Mouse (Mus musculus): ENCODE results near the gene Ppp6r1. TPM values are rescaled to one million over a fixed set of nuclear protein-coding genes. Genes with fewer than 3 reads are reported as not detected.

The Ppp6r1 gene
- total and polyA plus RNA-seq, 2 experiments: 47.6 to 79.2 TPM

DNA sequence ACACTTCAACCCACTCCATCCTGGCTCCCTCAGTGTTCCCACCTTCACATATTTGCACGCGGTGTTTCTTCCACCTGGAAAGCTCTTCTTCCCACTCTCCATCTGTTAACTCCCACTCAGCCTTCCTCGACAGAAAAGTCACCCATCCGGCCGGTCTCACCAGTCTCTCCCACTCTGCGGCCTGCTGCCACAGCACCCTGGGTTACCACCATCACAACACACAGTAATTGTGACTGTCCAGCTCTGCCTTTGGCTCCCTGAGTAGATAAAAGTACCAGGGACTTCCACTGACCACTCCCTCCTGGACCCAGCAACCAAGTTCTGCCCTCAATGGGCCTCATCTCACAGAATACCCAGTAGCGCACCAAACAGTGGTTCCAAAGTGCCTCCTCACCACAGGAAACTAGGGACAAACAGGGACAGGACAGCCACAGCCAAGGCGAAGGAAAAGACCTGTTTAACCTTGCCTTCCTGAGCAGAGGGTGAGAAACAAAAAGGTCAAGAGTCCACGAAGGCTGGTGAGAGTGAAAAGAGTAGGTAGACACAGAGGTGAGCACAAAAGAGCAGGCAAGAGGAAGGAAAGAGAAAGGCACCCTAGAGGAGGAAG, 1.2 kb downstream of the Ppp6r1 start:
- no peaks in the 10 kb centered on the region for H3K27me3 ChIP-seq (ENCODE audit: control insufficient read depth, insufficient read depth, low read length)
- peak; percentile 65 for DNase-seq (ENCODE audit: extremely low read depth, low read depth, low spot score)
- H3K9ac ChIP-seq (ENCODE audit: low read depth, low read length): peak overlapping the region; percentile 84
- peaks cover 36% of the 10 kb centered on the region for H3K79me2 ChIP-seq (ENCODE audit: control insufficient read depth, insufficient read depth, low read length)
- H3K27ac ChIP-seq (replicated peaks; ENCODE audit: insufficient read depth, low read depth, low read length): peak overlapping the region; percentile 74
- WGBS: 10% methylated on average over 9 of the region's 9 CpGs
- peaks cover 28% of the 10 kb centered on the region for H3K4me1 ChIP-seq (ENCODE audit: control insufficient read depth, insufficient read depth, low read length)
- no peaks in the 10 kb centered on the region for H3K36me3 ChIP-seq (ENCODE audit: control insufficient read depth, insufficient read depth, low read length)
- TF ChIP-seq CTCF (IDR thresholded peaks at IDR 0.05; ENCODE audit: low read depth, low read length) (no peak), POLR2A (IDR thresholded peaks at IDR 0.05; ENCODE audit: extremely low read depth, insufficient read depth, low read length) (no peak)
- H3K4me3 ChIP-seq (ENCODE audit: insufficient read depth, low read depth, low read length): peak overlapping the region; percentile 74

DNA sequence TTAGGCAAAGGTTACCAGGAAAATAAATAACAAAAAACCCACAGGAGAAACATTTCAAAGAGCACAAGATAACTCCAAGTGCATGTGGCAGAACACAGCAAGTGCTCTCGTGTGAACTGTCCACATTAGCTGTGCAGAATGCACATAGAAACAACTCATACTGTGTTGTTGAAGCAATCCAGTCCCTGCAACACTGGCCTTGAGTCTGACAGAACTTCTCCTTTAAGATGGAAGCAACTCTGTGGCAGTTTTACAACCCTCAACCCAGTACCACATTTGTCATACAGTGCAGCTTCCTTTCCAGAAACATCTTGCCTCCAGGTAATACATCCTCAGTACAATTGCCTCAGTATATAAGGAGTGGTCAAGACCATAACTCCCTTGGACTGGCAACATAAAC, 2.0 kb downstream of the Ppp6r1 start:
- Histone ChIP-seq H3K27ac (replicated peaks; ENCODE audit: insufficient read depth, low read depth, low read length) (no peak overlapping the region), H3K27me3 (ENCODE audit: control insufficient read depth, insufficient read depth, low read length) (no peaks in the 10 kb centered on the region), H3K4me3 (ENCODE audit: insufficient read depth, low read depth, low read length) (0 out of 2 replicates have a peak overlapping the region, but pooled peaks have one; percentile 2), H3K36me3 (ENCODE audit: control insufficient read depth, insufficient read depth, low read length) (no peaks in the 10 kb centered on the region), H3K9ac (ENCODE audit: low read depth, low read length) (no peak overlapping the region), H3K4me1 (ENCODE audit: control insufficient read depth, insufficient read depth, low read length) (peaks cover 32% of the 10 kb centered on the region), H3K79me2 (ENCODE audit: control insufficient read depth, insufficient read depth, low read length) (peaks cover 41% of the 10 kb centered on the region)
- TF ChIP-seq CTCF (IDR thresholded peaks at IDR 0.05; ENCODE audit: low read depth, low read length): no peak
- no peak for TF ChIP-seq POLR2A (IDR thresholded peaks at IDR 0.05; ENCODE audit: extremely low read depth, insufficient read depth, low read length)
- no peak for DNase-seq (ENCODE audit: extremely low read depth, low read depth, low spot score)
- WGBS: 8% methylated on average over 1 of the region's 1 CpGs

DNA sequence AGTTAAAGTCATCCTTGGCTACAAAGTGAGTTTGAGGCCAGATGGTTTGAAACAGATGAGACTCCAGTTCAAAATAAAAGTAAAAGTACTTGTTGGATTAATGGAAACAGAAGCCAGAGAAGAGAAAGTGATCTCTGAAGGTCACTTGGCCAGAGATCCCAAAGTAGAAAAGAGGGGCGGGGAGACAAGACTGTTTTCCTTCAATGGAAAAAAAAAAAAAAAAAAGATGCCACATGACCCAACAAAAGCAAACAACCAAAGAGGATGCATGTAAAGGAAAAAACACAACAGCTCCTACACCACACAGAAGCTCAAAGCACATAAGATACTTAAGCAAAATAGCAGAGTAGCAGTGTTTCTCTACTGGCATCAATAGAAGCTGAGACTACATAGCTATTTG, 2.9 kb downstream of the Ppp6r1 start:
- TF ChIP-seq CTCF (IDR thresholded peaks at IDR 0.05; ENCODE audit: low read depth, low read length) (no peak), POLR2A (IDR thresholded peaks at IDR 0.05; ENCODE audit: extremely low read depth, insufficient read depth, low read length) (no peak)
- Histone ChIP-seq H3K4me1 (ENCODE audit: control insufficient read depth, insufficient read depth, low read length) (peaks cover 39% of the 10 kb centered on the region), H3K27me3 (ENCODE audit: control insufficient read depth, insufficient read depth, low read length) (no peaks in the 10 kb centered on the region), H3K9ac (ENCODE audit: low read depth, low read length) (no peak overlapping the region), H3K79me2 (ENCODE audit: control insufficient read depth, insufficient read depth, low read length) (peaks cover 50% of the 10 kb centered on the region), H3K36me3 (ENCODE audit: control insufficient read depth, insufficient read depth, low read length) (no peaks in the 10 kb centered on the region), H3K27ac (replicated peaks; ENCODE audit: insufficient read depth, low read depth, low read length) (peak overlapping the region; percentile 34; the same call in 1 of the 2 replicates), H3K4me3 (ENCODE audit: insufficient read depth, low read depth, low read length) (no peak overlapping the region)
- 0% methylated on average over 1 of the region's 1 CpGs for WGBS
- DNase-seq (ENCODE audit: extremely low read depth, low read depth, low spot score): peak; percentile 82

DNA sequence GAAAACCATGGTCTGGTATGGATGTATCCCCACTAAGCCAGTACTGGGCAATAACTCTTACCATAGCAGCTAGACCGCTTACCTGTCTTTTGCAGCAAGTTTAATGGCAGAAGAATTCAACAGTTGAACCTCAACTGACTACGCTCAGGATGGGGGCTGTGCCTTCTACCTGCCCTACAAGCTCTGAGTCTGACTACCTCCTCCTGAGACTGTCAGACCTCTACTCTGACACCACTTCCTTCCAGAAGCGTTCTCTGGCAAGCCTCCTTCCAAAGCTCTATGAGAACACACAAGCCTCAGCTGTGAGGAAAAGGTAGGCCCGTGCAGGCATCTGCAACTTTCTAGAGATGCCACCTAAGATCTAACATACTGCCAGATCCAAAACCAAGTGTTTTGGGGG, 3.4 kb downstream of the Ppp6r1 start:
- 76% methylated on average over 4 of the region's 4 CpGs for WGBS
- DNase-seq (ENCODE audit: extremely low read depth, low read depth, low spot score): no peak
- H3K27me3 ChIP-seq (ENCODE audit: control insufficient read depth, insufficient read depth, low read length): no peaks in the 10 kb centered on the region
- peaks cover 50% of the 10 kb centered on the region for H3K79me2 ChIP-seq (ENCODE audit: control insufficient read depth, insufficient read depth, low read length)
- no peak overlapping the region for H3K9ac ChIP-seq (ENCODE audit: low read depth, low read length)
- no peaks in the 10 kb centered on the region for H3K36me3 ChIP-seq (ENCODE audit: control insufficient read depth, insufficient read depth, low read length)
- TF ChIP-seq CTCF (IDR thresholded peaks at IDR 0.05; ENCODE audit: low read depth, low read length) (no peak), POLR2A (IDR thresholded peaks at IDR 0.05; ENCODE audit: extremely low read depth, insufficient read depth, low read length) (no peak)
- H3K4me3 ChIP-seq (ENCODE audit: insufficient read depth, low read depth, low read length): no peak overlapping the region
- peaks cover 39% of the 10 kb centered on the region for H3K4me1 ChIP-seq (ENCODE audit: control insufficient read depth, insufficient read depth, low read length)
- peak overlapping the region; percentile 34; the same call in 1 of the 2 replicates for H3K27ac ChIP-seq (replicated peaks; ENCODE audit: insufficient read depth, low read depth, low read length)

DNA sequence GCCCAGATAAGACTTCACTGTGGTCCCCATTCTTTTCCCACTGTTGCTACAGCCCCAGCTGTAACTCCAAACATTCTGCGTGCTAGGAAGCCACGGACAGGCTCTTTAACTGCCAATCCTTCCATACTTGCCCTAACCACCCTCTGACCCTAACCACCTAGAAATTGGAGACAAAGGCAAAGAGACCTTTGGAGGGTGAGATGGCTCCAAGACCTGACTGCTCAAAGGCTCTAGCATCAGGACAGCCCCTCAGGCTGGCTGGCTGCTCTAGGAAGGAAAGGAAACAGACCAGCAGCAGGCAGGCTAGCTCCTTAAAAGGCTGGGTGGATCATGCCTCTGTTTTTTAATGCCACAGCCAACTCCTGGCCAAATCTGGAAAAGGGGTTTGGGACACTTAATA, 4.6 kb downstream of the Ppp6r1 start:
- Histone ChIP-seq H3K36me3 (ENCODE audit: control insufficient read depth, insufficient read depth, low read length) (no peaks in the 10 kb centered on the region), H3K27me3 (ENCODE audit: control insufficient read depth, insufficient read depth, low read length) (no peaks in the 10 kb centered on the region), H3K27ac (replicated peaks; ENCODE audit: insufficient read depth, low read depth, low read length) (peak overlapping the region; percentile 64), H3K4me1 (ENCODE audit: control insufficient read depth, insufficient read depth, low read length) (peaks cover 33% of the 10 kb centered on the region), H3K4me3 (ENCODE audit: insufficient read depth, low read depth, low read length) (no peak overlapping the region), H3K9ac (ENCODE audit: low read depth, low read length) (0 out of 2 replicates have a peak overlapping the region, but pooled peaks have one; percentile 2), H3K79me2 (ENCODE audit: control insufficient read depth, insufficient read depth, low read length) (peaks cover 50% of the 10 kb centered on the region)
- TF ChIP-seq CTCF (IDR thresholded peaks at IDR 0.05; ENCODE audit: low read depth, low read length) (no peak), POLR2A (IDR thresholded peaks at IDR 0.05; ENCODE audit: extremely low read depth, insufficient read depth, low read length) (no peak)
- DNase-seq (ENCODE audit: extremely low read depth, low read depth, low spot score): no peak
- WGBS: 54% methylated on average over 2 of the region's 2 CpGs

DNA sequence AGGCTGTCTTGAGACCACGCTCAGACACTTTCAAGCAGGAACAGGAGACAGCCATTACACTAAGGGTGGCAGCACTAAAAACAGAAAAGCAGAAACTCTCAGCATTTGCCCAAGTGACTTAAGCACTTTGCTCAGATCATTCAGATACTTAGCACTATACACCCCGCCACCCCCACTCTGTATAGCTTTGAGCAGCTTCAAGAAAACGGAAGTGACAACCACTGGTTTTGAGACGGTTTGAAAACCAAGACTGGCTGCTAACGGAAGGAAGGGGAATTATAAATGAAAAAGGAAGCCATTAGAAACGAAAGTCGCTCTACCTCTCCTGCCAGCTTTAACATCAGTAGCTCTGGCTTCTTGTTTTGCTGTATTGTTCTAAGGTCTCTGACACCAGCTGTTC, 5.0 kb downstream of the Ppp6r1 start:
- H3K4me1 ChIP-seq (ENCODE audit: control insufficient read depth, insufficient read depth, low read length): peaks cover 33% of the 10 kb centered on the region
- no peak overlapping the region for H3K4me3 ChIP-seq (ENCODE audit: insufficient read depth, low read depth, low read length)
- TF ChIP-seq POLR2A (IDR thresholded peaks at IDR 0.05; ENCODE audit: extremely low read depth, insufficient read depth, low read length) (no peak), CTCF (IDR thresholded peaks at IDR 0.05; ENCODE audit: low read depth, low read length) (no peak)
- H3K9ac ChIP-seq (ENCODE audit: low read depth, low read length): no peak overlapping the region
- no peaks in the 10 kb centered on the region for H3K27me3 ChIP-seq (ENCODE audit: control insufficient read depth, insufficient read depth, low read length)
- 80% methylated on average over 7 of the region's 7 CpGs for WGBS
- peak; percentile 47 for DNase-seq (ENCODE audit: extremely low read depth, low read depth, low spot score)
- no peaks in the 10 kb centered on the region for H3K36me3 ChIP-seq (ENCODE audit: control insufficient read depth, insufficient read depth, low read length)
- H3K27ac ChIP-seq (replicated peaks; ENCODE audit: insufficient read depth, low read depth, low read length): peak overlapping the region; percentile 64
- H3K79me2 ChIP-seq (ENCODE audit: control insufficient read depth, insufficient read depth, low read length): peaks cover 50% of the 10 kb centered on the region

Data from liver, adult 2 months (tissue).